Mouse (Mus musculus): Measurements from ENCODE around the gene Tmem256. TPM values are rescaled to one million over a fixed set of nuclear protein-coding genes. Genes with fewer than 3 reads are reported as not detected.

Tmem256 gene
- total RNA-seq (2014; rRNA removed) = 326 and 353 TPM in 2 replicates
- polyA plus RNA-seq (2012; rRNA removed) = 284 and 370 TPM in 2 replicates

- peak; percentile 97 for DNase-seq (ENCODE audit: extremely low read depth, low read depth, low spot score)
- H3K27ac ChIP-seq (replicated peaks; ENCODE audit: insufficient read depth, low read depth, low read length) = peak within 1 kb of the TSS; percentile 94
- H3K36me3 ChIP-seq (ENCODE audit: control insufficient read depth, insufficient read depth, low read length) = no peaks in the 10 kb centered on the region
- H3K79me2 ChIP-seq (ENCODE audit: control insufficient read depth, insufficient read depth, low read length) = no peaks in the 10 kb centered on the region
- peaks cover 2% of the 10 kb centered on the region for H3K4me1 ChIP-seq (ENCODE audit: control insufficient read depth, insufficient read depth, low read length)
- TF ChIP-seq POLR2A (IDR thresholded peaks at IDR 0.05; ENCODE audit: extremely low read depth, insufficient read depth, low read length) (peak; percentile 89), CTCF (IDR thresholded peaks at IDR 0.05; ENCODE audit: low read depth, low read length) (no peak)
- under 1% methylated on average over 34 of the region's 34 CpGs for WGBS
- peak within 1 kb of the TSS; percentile 94 for H3K4me3 ChIP-seq (ENCODE audit: insufficient read depth, low read depth, low read length)
- H3K9ac ChIP-seq (ENCODE audit: low read depth, low read length) = peak within 1 kb of the TSS; percentile 90
- 0 out of 2 replicates have a peak, but pooled peaks cover 3% of the 10 kb centered on the region for H3K27me3 ChIP-seq (ENCODE audit: control insufficient read depth, insufficient read depth, low read length)
These were observed at the start of gene Tmem256 for GRCm38 (mm10) chr11:69837952-69838713. Gene Tmem256, plus strand, starts transcription at chr11:69838514.

DNA sequence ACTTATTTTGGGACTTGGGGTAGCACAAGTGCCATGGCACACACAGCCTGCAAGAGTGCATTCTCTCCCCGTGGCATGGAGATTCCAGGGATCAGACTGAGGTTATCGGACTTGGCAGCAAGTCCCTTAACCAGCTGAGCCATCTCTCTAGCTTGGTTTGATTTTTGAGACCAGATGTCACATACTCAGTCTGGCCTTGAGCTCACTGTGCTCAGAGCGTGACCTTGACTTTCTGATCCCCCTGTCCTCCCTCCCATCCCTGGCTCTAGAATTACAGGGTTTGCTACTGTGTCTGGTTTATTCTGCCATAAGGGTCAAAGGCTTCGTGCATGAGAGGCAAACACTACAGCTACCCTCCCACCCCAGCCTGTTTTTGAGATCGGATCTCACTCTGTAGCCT is 48.9 kb upstream of the Tmem256 start:
- no peaks in the 10 kb centered on the region for H3K79me2 ChIP-seq (ENCODE audit: control insufficient read depth, insufficient read depth, low read length)
- H3K27me3 ChIP-seq (ENCODE audit: control insufficient read depth, insufficient read depth, low read length) = no peaks in the 10 kb centered on the region
- TF ChIP-seq CTCF (IDR thresholded peaks at IDR 0.05; ENCODE audit: low read depth, low read length) = no peak
- no peak for TF ChIP-seq POLR2A (IDR thresholded peaks at IDR 0.05; ENCODE audit: extremely low read depth, insufficient read depth, low read length)
- peak; percentile 81 for DNase-seq (ENCODE audit: extremely low read depth, low read depth, low spot score)
- WGBS = 17% methylated on average over 5 of the region's 5 CpGs
- H3K4me1 ChIP-seq (ENCODE audit: control insufficient read depth, insufficient read depth, low read length) = peaks cover 6% of the 10 kb centered on the region; the same call in 1 of the 2 replicates
- no peak overlapping the region for H3K9ac ChIP-seq (ENCODE audit: low read depth, low read length)
- H3K4me3 ChIP-seq (ENCODE audit: insufficient read depth, low read depth, low read length) = no peak overlapping the region
- peak overlapping the region; percentile 37; the same call in 1 of the 2 replicates for H3K27ac ChIP-seq (replicated peaks; ENCODE audit: insufficient read depth, low read depth, low read length)
- no peaks in the 10 kb centered on the region for H3K36me3 ChIP-seq (ENCODE audit: control insufficient read depth, insufficient read depth, low read length)

DNA sequence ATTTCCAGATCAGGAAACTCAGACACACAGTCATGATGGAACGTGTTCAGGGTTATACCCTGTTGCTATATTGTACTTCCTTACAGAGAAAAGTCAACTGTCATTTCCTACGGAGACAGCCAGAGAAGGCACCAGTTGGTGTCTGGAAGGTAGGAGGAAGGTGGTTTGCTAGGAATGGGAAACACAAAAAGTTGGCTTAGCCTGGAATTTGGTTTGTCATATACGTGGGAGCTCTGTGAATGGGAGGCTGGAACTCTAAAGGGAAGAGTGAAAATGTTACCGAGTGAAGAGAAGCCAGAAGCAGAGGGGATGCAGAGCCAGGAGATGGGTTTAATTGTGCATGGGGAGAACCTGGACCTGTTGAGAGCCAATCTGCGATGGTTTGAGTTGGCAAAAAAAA is 46.9 kb upstream of the Tmem256 start:
- TF ChIP-seq CTCF (IDR thresholded peaks at IDR 0.05; ENCODE audit: low read depth, low read length) = no peak
- no peak overlapping the region for H3K9ac ChIP-seq (ENCODE audit: low read depth, low read length)
- no peaks in the 10 kb centered on the region for H3K36me3 ChIP-seq (ENCODE audit: control insufficient read depth, insufficient read depth, low read length)
- H3K27ac ChIP-seq (replicated peaks; ENCODE audit: insufficient read depth, low read depth, low read length) = no peak overlapping the region
- 80% methylated on average over 5 of the region's 5 CpGs for WGBS
- H3K4me1 ChIP-seq (ENCODE audit: control insufficient read depth, insufficient read depth, low read length) = peaks cover 6% of the 10 kb centered on the region; the same call in 1 of the 2 replicates
- H3K4me3 ChIP-seq (ENCODE audit: insufficient read depth, low read depth, low read length) = no peak overlapping the region
- H3K79me2 ChIP-seq (ENCODE audit: control insufficient read depth, insufficient read depth, low read length) = no peaks in the 10 kb centered on the region
- no peaks in the 10 kb centered on the region for H3K27me3 ChIP-seq (ENCODE audit: control insufficient read depth, insufficient read depth, low read length)
- no peak for DNase-seq (ENCODE audit: extremely low read depth, low read depth, low spot score)

GRCm38 (mm10) chr11:69793429-69793828 is 44.9 kb upstream of the Tmem256 start:
- Histone ChIP-seq H3K27ac (replicated peaks; ENCODE audit: insufficient read depth, low read depth, low read length) (no peak overlapping the region), H3K4me1 (ENCODE audit: control insufficient read depth, insufficient read depth, low read length) (peaks cover 6% of the 10 kb centered on the region; the same call in 1 of the 2 replicates), H3K4me3 (ENCODE audit: insufficient read depth, low read depth, low read length) (no peak overlapping the region), H3K9ac (ENCODE audit: low read depth, low read length) (no peak overlapping the region), H3K27me3 (ENCODE audit: control insufficient read depth, insufficient read depth, low read length) (no peaks in the 10 kb centered on the region), H3K36me3 (ENCODE audit: control insufficient read depth, insufficient read depth, low read length) (no peaks in the 10 kb centered on the region), H3K79me2 (ENCODE audit: control insufficient read depth, insufficient read depth, low read length) (no peaks in the 10 kb centered on the region)
- DNase-seq (ENCODE audit: extremely low read depth, low read depth, low spot score) = no peak
- no peak for TF ChIP-seq POLR2A (IDR thresholded peaks at IDR 0.05; ENCODE audit: extremely low read depth, insufficient read depth, low read length)
- TF ChIP-seq CTCF (IDR thresholded peaks at IDR 0.05; ENCODE audit: low read depth, low read length) = no peak
- 79% methylated on average over 5 of the region's 5 CpGs for WGBS

DNA sequence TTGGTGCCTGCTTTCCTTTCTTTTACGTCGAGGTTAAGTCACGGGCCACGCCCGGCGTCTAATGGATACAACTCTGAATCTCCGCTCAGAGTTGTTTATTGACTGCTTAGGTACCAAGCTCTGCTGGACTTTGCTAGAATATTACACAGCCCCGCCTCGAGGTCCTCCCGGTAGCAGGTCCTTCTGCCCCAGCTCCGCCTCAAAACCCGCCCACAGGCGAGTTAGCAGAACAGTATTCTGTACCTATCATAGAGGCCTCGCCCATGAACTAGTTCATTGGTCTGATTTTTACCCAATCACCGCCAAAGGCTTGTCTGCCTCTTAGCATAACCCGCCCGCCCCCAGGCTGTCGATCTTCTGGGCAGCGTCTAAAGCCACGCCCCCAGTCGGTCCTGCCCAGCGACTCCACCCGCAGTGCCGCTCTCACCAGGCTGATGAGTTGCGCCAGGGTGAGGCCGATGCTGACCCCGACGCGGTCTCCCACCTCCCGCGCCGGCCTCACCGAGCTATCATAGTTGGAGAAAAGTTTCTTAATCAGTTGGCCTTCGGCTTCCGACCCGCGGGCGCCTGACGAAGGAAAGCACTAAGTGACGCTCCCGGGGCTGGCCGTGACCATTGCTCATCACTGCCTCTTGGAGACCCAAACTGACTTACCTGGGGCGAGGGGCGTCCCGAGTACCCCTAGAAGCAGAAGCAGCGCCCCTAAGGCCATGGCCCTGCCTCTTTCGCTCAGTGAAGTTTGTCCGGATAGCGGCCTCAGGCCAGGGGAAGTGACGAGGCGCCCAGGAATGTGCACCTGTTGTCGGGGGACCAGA is 42.9 kb upstream of the Tmem256 start, which contains the start of gene Chrnb1:
Gene Chrnb1 (minus strand): TSS at position 776 of the 815 bp plus-strand sequence.
- 0 out of 2 replicates have a peak, but pooled peaks cover 3% of the 10 kb centered on the region for H3K4me1 ChIP-seq (ENCODE audit: control insufficient read depth, insufficient read depth, low read length)
- no peak within 1 kb of the TSS for H3K9ac ChIP-seq (ENCODE audit: low read depth, low read length)
- no peaks in the 10 kb centered on the region for H3K36me3 ChIP-seq (ENCODE audit: control insufficient read depth, insufficient read depth, low read length)
- H3K27ac ChIP-seq (replicated peaks; ENCODE audit: insufficient read depth, low read depth, low read length) = no peak within 1 kb of the TSS
- no peak for TF ChIP-seq CTCF (IDR thresholded peaks at IDR 0.05; ENCODE audit: low read depth, low read length)
- 0 out of 2 replicates have a peak, but pooled peaks have one; percentile 23 for TF ChIP-seq POLR2A (IDR thresholded peaks at IDR 0.05; ENCODE audit: extremely low read depth, insufficient read depth, low read length)
- no peaks in the 10 kb centered on the region for H3K27me3 ChIP-seq (ENCODE audit: control insufficient read depth, insufficient read depth, low read length)
- WGBS = 2% methylated on average over 52 of the region's 52 CpGs
- no peaks in the 10 kb centered on the region for H3K79me2 ChIP-seq (ENCODE audit: control insufficient read depth, insufficient read depth, low read length)
- peak within 1 kb of the TSS; percentile 54 for H3K4me3 ChIP-seq (ENCODE audit: insufficient read depth, low read depth, low read length)
- peak; percentile 98 for DNase-seq (ENCODE audit: extremely low read depth, low read depth, low spot score)
